Mouse (Mus musculus) lung, adult 10 weeks (tissue): ENCODE measurements around the gene Tlr12. TPM values are rescaled to one million over a fixed set of nuclear protein-coding genes. Genes with fewer than 3 reads are reported as not detected.

ENCODE experiments used
- polyA plus RNA-seq: library from polyadenylated mRNA; stranded (reverse); fragments of 350-450 nt; fragmentation: Illumina TruSeq; extraction: RNeasy Lipid Tissue Mini Kit (QIAGEN cat#74804); gene quantifications from one replicate; pipeline ENCODE4 v1.2.3, GENCODE M21; 2014; ENCODE audit warnings: low read depth, low replicate concordance; ENCODE audit not compliant: insufficient read depth

Tlr12 gene
- polyA plus RNA-seq, result 1.1 TPM

GRCm38 (mm10) chr4:128618246-128618911, at the start of gene Tlr12:
TSS of gene Tlr12 (minus strand) at chr4:128618619.

GRCm38 (mm10) chr4:128654505-128655381, 36.3 kb upstream of the Tlr12 start, which contains the start of gene Phc2:
TSS of gene Phc2 (plus strand) at chr4:128654702.

GRCm38 (mm10) chr4:128609925-128610402, 8.5 kb downstream of the Tlr12 start, which contains the start of gene Zscan20:
TSS of gene Zscan20 (minus strand) at chr4:128610098.

Other genes with a start within 250 kb of the Tlr12 start
- gene Zscan20, start 8.5 kb downstream of the Tlr12 start, polyA plus RNA-seq, result 1.7 TPM
- gene Phc2, start 36.1 kb upstream of the Tlr12 start, polyA plus RNA-seq, result 87.6 TPM
- not detected for gene A3galt2, start 136.7 kb upstream of the Tlr12 start, polyA plus RNA-seq
- gene Zfp362, start 187.4 kb upstream of the Tlr12 start, polyA plus RNA-seq, result 13.1 TPM